Mouse (Mus musculus) thymus, adult 2 months (tissue): ENCODE results near the gene Etl4.

Experiments
- CTCF ChIP-seq: fragments of 200-500 bp; IDR thresholded peaks from 2 replicates; pipeline ENCODE4 v1.5.1; 2012; ENCODE audit warnings: mild to moderate bottlenecking, control low read depth, low read length, moderate library complexity, borderline replicate concordance; ENCODE audit not compliant: control insufficient read depth, poor library complexity, insufficient read depth; ENCODE audit errors: extremely low read depth
- POLR2A ChIP-seq: fragments of 200-500 bp; IDR thresholded peaks from 2 replicates; pipeline ENCODE4 v1.6.1; 2012; ENCODE audit warnings: mild to moderate bottlenecking, low read length, control low read depth, moderate library complexity; ENCODE audit not compliant: control insufficient read depth, poor library complexity, insufficient read depth; ENCODE audit errors: extremely low read depth

DNA sequence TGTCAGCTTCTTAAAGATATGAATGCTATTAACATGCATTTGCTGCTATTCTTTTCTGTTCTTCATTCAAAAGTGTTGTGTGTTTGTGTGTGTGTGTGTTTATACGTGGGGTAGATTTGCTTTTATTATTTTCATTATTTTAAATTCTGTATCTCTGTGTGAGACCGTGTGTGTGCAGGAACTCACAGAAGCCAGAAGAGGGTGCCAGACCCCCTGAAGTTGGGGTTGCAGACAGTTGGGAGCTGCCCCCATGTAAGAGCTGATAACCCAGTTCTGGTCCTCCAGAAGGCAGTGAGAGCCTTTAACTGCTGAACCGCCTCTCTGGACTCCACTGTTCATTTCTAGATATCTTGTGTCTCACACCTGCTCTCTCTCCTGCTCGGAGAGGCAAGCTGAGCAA is 505.3 kb downstream of the Etl4 start:
- TF ChIP-seq POLR2A (no peak), CTCF (no peak)
